Mouse (Mus musculus): Measurements from ENCODE around the gene Pcdh9.

DNA sequence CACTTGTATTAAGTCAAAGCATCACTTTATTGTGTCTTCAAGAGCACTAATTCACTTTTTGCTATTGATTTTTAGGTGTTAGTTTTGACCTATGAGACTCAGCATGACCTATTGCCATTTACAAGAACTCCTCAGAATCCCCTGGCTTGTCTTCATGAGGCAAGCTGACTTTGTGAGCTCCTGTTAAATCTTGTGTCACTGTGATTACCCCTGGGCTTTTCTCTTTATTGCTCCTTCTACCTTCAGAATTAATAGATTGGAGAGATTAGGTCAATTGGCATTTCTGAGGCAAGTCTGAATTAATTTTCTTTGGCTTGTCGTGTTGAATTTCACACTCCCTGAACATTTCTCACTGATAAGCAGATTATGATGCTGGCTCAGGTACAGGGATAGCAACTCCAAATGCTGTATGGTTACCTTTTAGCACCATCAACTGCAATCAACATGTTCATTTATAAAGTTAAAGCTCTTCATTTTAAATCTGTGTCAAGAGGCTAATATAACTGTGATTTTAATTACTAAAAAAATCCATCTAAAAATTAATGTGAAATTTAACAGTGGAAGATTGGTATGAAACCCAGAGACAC lies 44.3 kb downstream of the Pcdh9 start:
- TF ChIP-seq CTCF (IDR thresholded peaks at IDR 0.05; ENCODE audit: low read depth, low read length) = no peak
- no peak for TF ChIP-seq POLR2AphosphoS5 (IDR thresholded peaks at IDR 0.05; ENCODE audit: insufficient replicate concordance, low read depth, low read length)
- TF ChIP-seq GATA2 (IDR thresholded peaks at IDR 0.05; ENCODE audit: borderline replicate concordance, low read depth, low read length) = no peak

Measured in G1E (cell line).